Mouse (Mus musculus): ENCODE measurements at regions not wholly inside any gene's neighbourhood (a gene's known extent, or its start where the extent isn't known, plus 50 kb on each side); places are given as distances from the start of the nearest gene placed in this dataset.

DNA sequence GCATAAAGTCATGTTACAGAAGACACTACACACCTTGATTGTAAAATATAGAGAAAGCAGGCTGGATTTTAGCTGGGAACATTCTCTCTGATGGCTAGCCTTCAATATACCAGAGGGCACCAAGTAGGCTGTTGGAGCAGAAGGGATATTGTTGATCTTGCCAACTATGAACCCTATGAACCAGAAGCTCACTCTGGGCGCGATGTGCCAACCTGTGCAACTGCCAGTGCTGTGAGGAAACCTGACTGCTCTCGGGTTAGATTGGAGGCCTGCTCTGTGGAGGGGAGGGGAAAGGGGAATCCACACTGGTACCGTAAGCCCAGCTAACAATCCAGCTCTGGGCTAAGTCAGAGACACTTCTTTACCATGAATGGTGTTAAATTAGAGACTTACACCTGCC, 136.7 kb downstream of the Fam76b start:
- H3K4me3 ChIP-seq (ENCODE audit: insufficient read depth, low read depth, low read length) = no peak overlapping the region
- WGBS = 90% methylated on average over 4 of the region's 4 CpGs
- TF ChIP-seq CTCF (IDR thresholded peaks at IDR 0.05; ENCODE audit: insufficient read depth, low read depth, low read length) (no peak), POLR2A (IDR thresholded peaks at IDR 0.05; ENCODE audit: insufficient read depth, low read depth, low read length) (no peak)
- H3K27ac ChIP-seq (ENCODE audit: insufficient read depth, low read depth, low read length) = no peak overlapping the region
- no peaks in the 10 kb centered on the region for H3K4me1 ChIP-seq (ENCODE audit: control insufficient read depth, insufficient read depth, low read length)

GRCm38 (mm10) chr9:13966212-13966611, 138.7 kb downstream of the Fam76b start:
- H3K4me1 ChIP-seq (ENCODE audit: control insufficient read depth, insufficient read depth, low read length) = no peaks in the 10 kb centered on the region
- no peak overlapping the region for H3K4me3 ChIP-seq (ENCODE audit: insufficient read depth, low read depth, low read length)
- TF ChIP-seq CTCF (IDR thresholded peaks at IDR 0.05; ENCODE audit: insufficient read depth, low read depth, low read length) (no peak), POLR2A (IDR thresholded peaks at IDR 0.05; ENCODE audit: insufficient read depth, low read depth, low read length) (no peak)
- no peak overlapping the region for H3K27ac ChIP-seq (ENCODE audit: insufficient read depth, low read depth, low read length)
- 89% methylated on average over 1 of the region's 1 CpGs for WGBS

- WGBS = 47% methylated on average over 1 of the region's 1 CpGs
- H3K4me3 ChIP-seq (ENCODE audit: insufficient read depth, low read depth, low read length) = no peak overlapping the region
- no peak for TF ChIP-seq POLR2A (IDR thresholded peaks at IDR 0.05; ENCODE audit: insufficient read depth, low read depth, low read length)
- no peak for TF ChIP-seq CTCF (IDR thresholded peaks at IDR 0.05; ENCODE audit: insufficient read depth, low read depth, low read length)
- no peaks in the 10 kb centered on the region for H3K4me1 ChIP-seq (ENCODE audit: control insufficient read depth, insufficient read depth, low read length)
- no peak overlapping the region for H3K27ac ChIP-seq (ENCODE audit: insufficient read depth, low read depth, low read length)
These were observed 141.7 kb downstream of the Fam76b start for GRCm38 (mm10) chr9:13969262-13969661.

- TF ChIP-seq POLR2A (IDR thresholded peaks at IDR 0.05; ENCODE audit: insufficient read depth, low read depth, low read length) (no peak), CTCF (IDR thresholded peaks at IDR 0.05; ENCODE audit: insufficient read depth, low read depth, low read length) (no peak)
- no peaks in the 10 kb centered on the region for H3K4me1 ChIP-seq (ENCODE audit: control insufficient read depth, insufficient read depth, low read length)
- 57% methylated on average over 4 of the region's 4 CpGs for WGBS
- no peak overlapping the region for H3K4me3 ChIP-seq (ENCODE audit: insufficient read depth, low read depth, low read length)
- H3K27ac ChIP-seq (ENCODE audit: insufficient read depth, low read depth, low read length) = no peak overlapping the region
These were observed 146.1 kb downstream of the Fam76b start for GRCm38 (mm10) chr9:13973600-13973999.

- no peak for TF ChIP-seq CTCF (IDR thresholded peaks at IDR 0.05; ENCODE audit: insufficient read depth, low read depth, low read length)
- no peak for TF ChIP-seq POLR2A (IDR thresholded peaks at IDR 0.05; ENCODE audit: insufficient read depth, low read depth, low read length)
- 31% methylated on average over 1 of the region's 1 CpGs for WGBS
- H3K27ac ChIP-seq (ENCODE audit: insufficient read depth, low read depth, low read length) = no peak overlapping the region
- H3K4me3 ChIP-seq (ENCODE audit: insufficient read depth, low read depth, low read length) = no peak overlapping the region
- no peaks in the 10 kb centered on the region for H3K4me1 ChIP-seq (ENCODE audit: control insufficient read depth, insufficient read depth, low read length)
These were observed 147.4 kb downstream of the Fam76b start for GRCm38 (mm10) chr9:13974870-13975269.

GRCm38 (mm10) chr9:13978842-13979241, 151.3 kb downstream of the Fam76b start:
- TF ChIP-seq CTCF (IDR thresholded peaks at IDR 0.05; ENCODE audit: insufficient read depth, low read depth, low read length) = no peak
- TF ChIP-seq POLR2A (IDR thresholded peaks at IDR 0.05; ENCODE audit: insufficient read depth, low read depth, low read length) = no peak
- no peak overlapping the region for H3K4me3 ChIP-seq (ENCODE audit: insufficient read depth, low read depth, low read length)
- no peak overlapping the region for H3K27ac ChIP-seq (ENCODE audit: insufficient read depth, low read depth, low read length)
- H3K4me1 ChIP-seq (ENCODE audit: control insufficient read depth, insufficient read depth, low read length) = no peaks in the 10 kb centered on the region
- 71% methylated on average over 6 of the region's 6 CpGs for WGBS

GRCm38 (mm10) chr9:13987486-13987885, 160.0 kb downstream of the Fam76b start:
- H3K4me3 ChIP-seq (ENCODE audit: insufficient read depth, low read depth, low read length) = no peak overlapping the region
- TF ChIP-seq CTCF (IDR thresholded peaks at IDR 0.05; ENCODE audit: insufficient read depth, low read depth, low read length) = no peak
- TF ChIP-seq POLR2A (IDR thresholded peaks at IDR 0.05; ENCODE audit: insufficient read depth, low read depth, low read length) = no peak
- no peak overlapping the region for H3K27ac ChIP-seq (ENCODE audit: insufficient read depth, low read depth, low read length)
- 95% methylated on average over 8 of the region's 8 CpGs for WGBS
- no peaks in the 10 kb centered on the region for H3K4me1 ChIP-seq (ENCODE audit: control insufficient read depth, insufficient read depth, low read length)

DNA sequence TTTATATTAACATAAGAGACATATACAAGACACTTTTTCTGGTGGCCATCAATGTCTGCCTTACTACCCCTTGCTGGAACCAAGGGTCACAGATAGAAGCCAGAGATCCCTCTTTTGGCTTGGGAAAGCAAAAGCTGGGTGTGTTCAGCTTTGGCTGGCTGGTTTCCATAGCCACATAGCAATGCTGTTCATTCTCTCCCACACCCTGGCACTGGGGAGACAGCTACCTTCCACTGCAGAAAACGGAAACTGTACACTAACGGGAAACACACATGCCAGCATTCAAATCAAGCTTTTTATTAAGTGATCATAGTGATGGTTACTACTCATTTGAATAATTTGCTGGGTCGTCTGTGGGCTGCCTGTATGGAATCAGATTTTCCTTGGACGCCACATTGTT, 161.4 kb downstream of the Fam76b start:
- TF ChIP-seq POLR2A (IDR thresholded peaks at IDR 0.05; ENCODE audit: insufficient read depth, low read depth, low read length) (no peak), CTCF (IDR thresholded peaks at IDR 0.05; ENCODE audit: insufficient read depth, low read depth, low read length) (no peak)
- no peak overlapping the region for H3K27ac ChIP-seq (ENCODE audit: insufficient read depth, low read depth, low read length)
- H3K4me3 ChIP-seq (ENCODE audit: insufficient read depth, low read depth, low read length) = no peak overlapping the region
- 55% methylated on average over 4 of the region's 4 CpGs for WGBS
- H3K4me1 ChIP-seq (ENCODE audit: control insufficient read depth, insufficient read depth, low read length) = no peaks in the 10 kb centered on the region; the same call in 1 of the 2 replicates

- no peak overlapping the region for H3K27ac ChIP-seq (ENCODE audit: insufficient read depth, low read depth, low read length)
- no peak overlapping the region for H3K4me3 ChIP-seq (ENCODE audit: insufficient read depth, low read depth, low read length)
- TF ChIP-seq CTCF (IDR thresholded peaks at IDR 0.05; ENCODE audit: insufficient read depth, low read depth, low read length) = no peak
- 83% methylated on average over 7 of the region's 7 CpGs for WGBS
- H3K4me1 ChIP-seq (ENCODE audit: control insufficient read depth, insufficient read depth, low read length) = no peaks in the 10 kb centered on the region; the same call in 1 of the 2 replicates
These were observed 163.4 kb downstream of the Fam76b start for GRCm38 (mm10) chr9:13990960-13991359.

DNA sequence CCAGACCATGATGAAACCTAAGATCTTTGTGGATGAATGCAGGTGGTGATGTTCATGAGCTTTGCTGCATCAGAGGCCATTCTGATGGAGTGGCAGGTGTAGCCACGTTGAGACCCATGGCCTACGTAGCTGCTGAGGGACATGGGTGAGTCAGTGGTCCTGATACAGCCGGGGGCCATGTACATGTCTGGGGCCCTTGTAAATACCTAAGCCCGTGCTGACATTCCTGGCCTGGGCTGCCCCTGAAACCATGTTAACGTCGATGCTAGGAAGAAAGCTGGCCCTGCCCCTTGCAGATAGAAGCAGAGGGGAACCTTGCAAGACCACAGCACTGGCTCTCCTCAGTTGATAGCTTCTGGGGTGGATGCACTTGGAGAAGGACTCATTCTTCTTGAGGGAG, 165.2 kb downstream of the Fam76b start:
- no peak overlapping the region for H3K4me3 ChIP-seq (ENCODE audit: insufficient read depth, low read depth, low read length)
- TF ChIP-seq CTCF (IDR thresholded peaks at IDR 0.05; ENCODE audit: insufficient read depth, low read depth, low read length) (no peak), POLR2A (IDR thresholded peaks at IDR 0.05; ENCODE audit: insufficient read depth, low read depth, low read length) (no peak)
- no peak overlapping the region for H3K27ac ChIP-seq (ENCODE audit: insufficient read depth, low read depth, low read length)
- no peaks in the 10 kb centered on the region; the same call in 1 of the 2 replicates for H3K4me1 ChIP-seq (ENCODE audit: control insufficient read depth, insufficient read depth, low read length)
- 95% methylated on average over 6 of the region's 6 CpGs for WGBS
